Mouse (Mus musculus): Measurements from ENCODE around the gene Prss36.

GRCm38 (mm10) chr7:127992488-127993340 is 46.2 kb upstream of the Prss36 start:
- TF ChIP-seq CTCF (IDR thresholded peaks at IDR 0.05; ENCODE audit: control insufficient read depth, insufficient read depth, low read length): no peak
- TF ChIP-seq POLR2A (IDR thresholded peaks at IDR 0.05; ENCODE audit: borderline replicate concordance, control insufficient read depth, low read depth, low read length): no peak
